Mouse (Mus musculus): ENCODE measurements around the gene Hoxb8.

Hoxb8 gene

GRCm38 (mm10) chr11:96268031-96268745, 13.5 kb upstream of the Hoxb8 start:
- DNase-seq, result no peak

- DNase-seq, result peak; percentile 85
These were observed 11.8 kb upstream of the Hoxb8 start for GRCm38 (mm10) chr11:96269869-96270268.

GRCm38 (mm10) chr11:96270996-96271540, 10.6 kb upstream of the Hoxb8 start, which contains the start of gene Hoxb9:
Hoxb9 (plus strand) TSS chr11:96271457.
- DNase-seq, result peak; percentile 86

- peak; percentile 85 for DNase-seq
These were observed 10.1 kb upstream of the Hoxb8 start for GRCm38 (mm10) chr11:96271541-96272011.

- peak; percentile 73 for DNase-seq
These were observed 9.4 kb upstream of the Hoxb8 start for GRCm38 (mm10) chr11:96272024-96272921.

- DNase-seq, result peak; percentile 31
These were observed 7.3 kb upstream of the Hoxb8 start for GRCm38 (mm10) chr11:96274428-96274827.

GRCm38 (mm10) chr11:96275896-96276295, 5.8 kb upstream of the Hoxb8 start:
- peak; percentile 78 for DNase-seq

- peak; percentile 60 for DNase-seq
These were observed 4.3 kb upstream of the Hoxb8 start for GRCm38 (mm10) chr11:96277151-96278044.

GRCm38 (mm10) chr11:96278324-96278723, 3.4 kb upstream of the Hoxb8 start:
- DNase-seq, result peak; percentile 38

- DNase-seq, result peak; percentile 94
These were observed 2.9 kb upstream of the Hoxb8 start for GRCm38 (mm10) chr11:96278773-96279172.

GRCm38 (mm10) chr11:96279421-96280233, 2.1 kb upstream of the Hoxb8 start:
- peak; percentile 67 for DNase-seq

GRCm38 (mm10) chr11:96280399-96281378, 1.0 kb upstream of the Hoxb8 start:
- DNase-seq, result peak; percentile 69

- DNase-seq, result peak; percentile 64
These were observed 309 bp upstream of the Hoxb8 start for GRCm38 (mm10) chr11:96281396-96281795.

GRCm38 (mm10) chr11:96282795-96283430, 1.2 kb downstream of the Hoxb8 start:
- peak; percentile 75 for DNase-seq

GRCm38 (mm10) chr11:96284041-96284749, 2.5 kb downstream of the Hoxb8 start:
- peak; percentile 85 for DNase-seq

- peak; percentile 90 for DNase-seq
These were observed 3.3 kb downstream of the Hoxb8 start for GRCm38 (mm10) chr11:96284774-96285734.

Measured in kidney, postnatal 10 days (tissue).